Mouse (Mus musculus) limb, embryonic 13.5 days (tissue): ENCODE data around the gene 4930507D05Rik. TPM values are rescaled to one million over a fixed set of nuclear protein-coding genes. Genes with fewer than 3 reads are reported as not detected.
A peak's percentile ranks its signal among the peaks of the same experiment; 100 is the strongest.
"Not testable (repeated sequence)": the region's sequence is repeated elsewhere in the genome, so short reads cannot be mapped to it uniquely, and the experiment has no call there.

ENCODE experiments used
- ATAC-seq: fragments of 200-750 bp; cut with Nextera tagmentation; 2 replicates; pipeline ENCODE4 v1.8.0; 2017; ENCODE audit warnings: low read depth, moderate number of reproducible peaks, moderate TSS enrichment; ENCODE audit not compliant: low FRiP score
- H3K27ac ChIP-seq: fragments of 300-500 bp; sonication (generic); 2 replicates; pipeline ENCODE4 v1.5.1; 2015; ENCODE audit warnings: inconsistent platforms, mild to moderate bottlenecking, moderate library complexity
- H3K27me3 ChIP-seq: fragments of 300-500 bp; sonication (generic); 2 replicates; pipeline ENCODE4 v1.6.1; 2015; ENCODE audit warnings: mild to moderate bottlenecking, inconsistent platforms
- H3K36me3 ChIP-seq: fragments of 300-500 bp; sonication (generic); 2 replicates; pipeline ENCODE4 v1.6.1; 2015; ENCODE audit warnings: inconsistent platforms, mild to moderate bottlenecking, moderate library complexity
- H3K4me1 ChIP-seq: fragments of 300-500 bp; sonication (generic); 2 replicates; pipeline ENCODE4 v1.6.1; 2015; ENCODE audit warnings: inconsistent platforms
- H3K4me2 ChIP-seq: fragments of 300-500 bp; sonication (generic); replicated peaks from 2 replicates; pipeline ENCODE4 v1.6.1; 2015; ENCODE audit warnings: inconsistent platforms, mild to moderate bottlenecking, moderate library complexity
- H3K4me3 ChIP-seq: fragments of 300-500 bp; sonication (generic); 2 replicates; pipeline ENCODE4 v1.5.1; 2015; ENCODE audit warnings: moderate library complexity, mild to moderate bottlenecking, inconsistent platforms
- H3K9ac ChIP-seq: fragments of 300-500 bp; sonication (generic); 2 replicates; pipeline ENCODE4 v1.6.1; 2015; ENCODE audit warnings: mild to moderate bottlenecking, inconsistent platforms
- H3K9me3 ChIP-seq: fragments of 300-500 bp; sonication (generic); 2 replicates; pipeline ENCODE4 v1.6.1; 2016; ENCODE audit warnings: inconsistent platforms
- WGBS: fragments of 180-500 bp; shearing (Covaris S2); methylation state at CpG from one replicate; pipeline ENCODE4 v1.1.7; 2015; 5-methylcytosine and 5-hydroxymethylcytosine counted together
- polyA plus RNA-seq: library from polyadenylated mRNA; unstranded; fragments of >200 nt; fragmentation: Nextera tagmentation; extraction: Ambion mirVana; gene quantifications from 2 replicates; pipeline ENCODE4 v1.2.1, GENCODE M21; 2015

Gene 4930507D05Rik
- polyA plus RNA-seq, 1 experiment from 2014 or later: 0.39 TPM

- H3K4me2 ChIP-seq: peak overlapping the region; percentile 84
- H3K9me3 ChIP-seq: no peaks in the 10 kb centered on the region
- H3K4me3 ChIP-seq: peak overlapping the region; percentile 96
- H3K4me1 ChIP-seq: peaks cover 15% of the 10 kb centered on the region
- peak overlapping the region; percentile 91 for H3K9ac ChIP-seq
- no peaks in the 10 kb centered on the region for H3K27me3 ChIP-seq
- under 1% methylated on average over 47 of the region's 48 CpGs for WGBS
- no peaks in the 10 kb centered on the region for H3K36me3 ChIP-seq
- ATAC-seq: peak; percentile 80
- H3K27ac ChIP-seq: peak overlapping the region; percentile 33; the same call in 1 of the 2 replicates
These were observed 36.7 kb downstream of the 4930507D05Rik start for GRCm38 (mm10) chr10:62485878-62486582.

- H3K27ac ChIP-seq: peak within 1 kb of the TSS; percentile 44
- under 1% methylated on average over 48 of the region's 59 CpGs for whole genome bisulfite sequencing
- no peaks in the 10 kb centered on the region for H3K36me3 ChIP-seq
- H3K4me2 ChIP-seq: peak within 1 kb of the TSS; percentile 84
- no peaks in the 10 kb centered on the region for H3K27me3 ChIP-seq
- peaks cover 9% of the 10 kb centered on the region for H3K4me1 ChIP-seq
- ATAC-seq: peak; percentile 89
- H3K9ac ChIP-seq: peak within 1 kb of the TSS; percentile 91
- H3K4me3 ChIP-seq: peak within 1 kb of the TSS; percentile 96
- no peaks in the 10 kb centered on the region for H3K9me3 ChIP-seq
These were observed 37.5 kb downstream of the 4930507D05Rik start, which contains the start of gene Vps26a for GRCm38 (mm10) chr10:62486618-62487415. Vps26a (minus strand) TSS chr10:62486805.

GRCm38 (mm10) chr10:62488266-62488665 lies 39.0 kb downstream of the 4930507D05Rik start:
- Histone ChIP-seq H3K9ac (no peak overlapping the region), H3K27me3 (no peaks in the 10 kb centered on the region), H3K4me1 (peaks cover 8% of the 10 kb centered on the region), H3K27ac (no peak overlapping the region), H3K4me3 (no peak overlapping the region), H3K9me3 (no peaks in the 10 kb centered on the region), H3K4me2 (no peak overlapping the region), H3K36me3 (no peaks in the 10 kb centered on the region)
- 15% methylated on average over 1 of the region's 1 CpGs for WGBS
- ATAC-seq: no peak

- H3K4me2 ChIP-seq, H3K9ac ChIP-seq, H3K4me3 ChIP-seq, ATAC-seq, H3K27me3 ChIP-seq, H3K36me3 ChIP-seq, H3K4me1 ChIP-seq, H3K9me3 ChIP-seq, H3K27ac ChIP-seq: not testable (repeated sequence)
- 82% methylated on average over 3 of the region's 3 CpGs for WGBS
These were observed 42.4 kb downstream of the 4930507D05Rik start for GRCm38 (mm10) chr10:62491681-62492080.

GRCm38 (mm10) chr10:62500088-62500915 lies 51.0 kb downstream of the 4930507D05Rik start:
- H3K36me3 ChIP-seq: no peaks in the 10 kb centered on the region
- no peaks in the 10 kb centered on the region for H3K9me3 ChIP-seq
- ATAC-seq: 0 out of 2 replicates have a peak, but pooled peaks have one; percentile 36
- no peaks in the 10 kb centered on the region for H3K4me1 ChIP-seq
- H3K27ac ChIP-seq: no peak overlapping the region
- no peak overlapping the region for H3K4me2 ChIP-seq
- WGBS: 22% methylated on average over 15 of the region's 15 CpGs
- no peak overlapping the region for H3K4me3 ChIP-seq
- no peak overlapping the region for H3K9ac ChIP-seq
- no peaks in the 10 kb centered on the region for H3K27me3 ChIP-seq

Other genes starting within 250 kb of the 4930507D05Rik start
- gene Tspan15, start 218.2 kb upstream of the 4930507D05Rik start, polyA plus RNA-seq: 15.5 and 15.6 TPM in 2 replicates
- gene Tacr2, start 197.1 kb upstream of the 4930507D05Rik start, polyA plus RNA-seq: not detected in 2 replicates
- gene Hk1, start 69.6 kb upstream of the 4930507D05Rik start, polyA plus RNA-seq: 40.1 and 44.7 TPM in 2 replicates
- gene Hkdc1, start 27.0 kb upstream of the 4930507D05Rik start, polyA plus RNA-seq: 3.4 and 4.1 TPM in 2 replicates
- 25.4 and 25.6 TPM in 2 replicates for gene Supv3l1, start 249 bp downstream of the 4930507D05Rik start, polyA plus RNA-seq
- gene Vps26a, start 37.3 kb downstream of the 4930507D05Rik start, polyA plus RNA-seq: 72.5 and 74.9 TPM in 2 replicates
- gene Srgn, start 78.0 kb downstream of the 4930507D05Rik start, polyA plus RNA-seq: 10.0 and 11.9 TPM in 2 replicates
- 38.6 and 40.0 TPM in 2 replicates for gene Kif1bp, start 129.0 kb downstream of the 4930507D05Rik start, polyA plus RNA-seq
- 23.5 and 23.6 TPM in 2 replicates for gene Ddx21, start 152.8 kb downstream of the 4930507D05Rik start, polyA plus RNA-seq
- gene Ddx50, start 201.7 kb downstream of the 4930507D05Rik start, polyA plus RNA-seq: 171 and 177 TPM in 2 replicates